Mouse (Mus musculus): ENCODE data around the gene Slc25a5. TPM values are rescaled to one million over a fixed set of nuclear protein-coding genes. Genes with fewer than 3 reads are reported as not detected.
A peak's percentile ranks its signal among the peaks of the same experiment; 100 is the strongest.

Slc25a5 gene
- total RNA-seq, 2 experiments from 2014 or later: 58.6 to 65.0 TPM

DNA sequence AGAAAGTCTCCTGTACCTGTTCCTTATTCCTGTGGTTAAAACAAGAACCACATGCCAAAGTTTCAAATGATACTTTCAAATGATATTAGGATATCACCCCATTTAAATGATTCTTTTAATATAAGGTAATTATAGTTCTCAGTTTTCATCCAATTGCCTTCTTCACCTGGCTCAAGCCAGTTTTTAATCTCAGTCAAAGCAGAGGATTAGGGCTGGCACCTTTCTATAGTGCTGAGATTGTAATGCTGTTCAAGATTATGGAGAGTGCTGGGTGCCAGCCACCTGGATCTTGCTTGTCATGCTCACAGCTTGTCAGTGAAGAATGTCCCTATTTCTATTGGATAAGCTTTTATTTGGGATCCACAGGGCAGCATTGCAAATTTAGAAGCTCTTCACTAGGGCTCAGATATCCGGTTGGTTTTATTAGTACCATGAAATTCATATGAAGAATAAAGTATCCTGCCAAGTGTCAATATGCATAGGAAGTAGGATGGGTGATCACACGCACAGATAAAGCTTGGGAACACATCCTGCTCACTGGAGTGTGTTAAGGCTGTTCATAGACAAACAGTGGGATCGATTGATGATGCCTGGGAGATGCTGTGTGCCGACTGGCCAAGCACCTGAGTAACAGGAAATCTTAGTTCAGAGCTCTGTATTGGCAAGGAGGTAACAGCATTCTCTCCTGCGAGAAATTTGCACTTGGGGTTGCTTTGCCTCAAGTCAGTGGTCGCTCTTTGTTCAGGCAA, 3.9 kb downstream of the Slc25a5 start:
- no peak for DNase-seq (ENCODE audit: low spot score)

GRCm38 (mm10) chrX:36803189-36803588, 7.7 kb downstream of the Slc25a5 start:
- no peak for DNase-seq (ENCODE audit: low spot score)

- DNase-seq (ENCODE audit: low spot score): peak; percentile 60
Measured at GRCm38 (mm10) chrX:36804196-36804595, 8.7 kb downstream of the Slc25a5 start.

- no peak for DNase-seq (ENCODE audit: low spot score)
Measured at GRCm38 (mm10) chrX:36805466-36806235, 10.2 kb downstream of the Slc25a5 start.

- DNase-seq (ENCODE audit: low spot score): peak; percentile 83
Measured at GRCm38 (mm10) chrX:36807360-36808317, 12.2 kb downstream of the Slc25a5 start.

- DNase-seq (ENCODE audit: low spot score): no peak
Measured at GRCm38 (mm10) chrX:36808318-36808683, 12.8 kb downstream of the Slc25a5 start.

GRCm38 (mm10) chrX:36811377-36811776, 15.9 kb downstream of the Slc25a5 start:
- no peak for DNase-seq (ENCODE audit: low spot score)

GRCm38 (mm10) chrX:36814161-36814836, 18.8 kb downstream of the Slc25a5 start:
- DNase-seq (ENCODE audit: low spot score): no peak

GRCm38 (mm10) chrX:36815022-36815421, 19.6 kb downstream of the Slc25a5 start:
- DNase-seq (ENCODE audit: low spot score): no peak

DNA sequence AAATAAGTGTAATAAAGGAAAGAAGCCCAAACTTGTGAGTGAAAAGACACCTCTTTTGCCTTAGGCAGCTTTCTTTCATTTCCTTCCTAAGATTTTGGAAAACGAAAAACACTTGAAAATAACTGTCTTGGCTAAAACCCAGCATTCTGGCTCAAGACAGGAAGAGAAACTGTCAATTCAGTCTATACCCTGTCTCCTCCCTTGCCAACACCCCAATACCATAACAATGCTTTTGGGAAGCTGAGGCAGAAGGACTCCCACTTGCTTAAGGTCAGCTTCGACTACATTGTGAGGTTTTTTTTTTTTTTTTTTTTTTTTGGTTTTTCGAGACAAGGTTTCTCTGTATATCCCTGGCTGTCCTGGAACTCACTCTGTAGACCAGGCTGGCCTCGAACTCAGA, 20.0 kb downstream of the Slc25a5 start:
- no peak for DNase-seq (ENCODE audit: low spot score)

DNA sequence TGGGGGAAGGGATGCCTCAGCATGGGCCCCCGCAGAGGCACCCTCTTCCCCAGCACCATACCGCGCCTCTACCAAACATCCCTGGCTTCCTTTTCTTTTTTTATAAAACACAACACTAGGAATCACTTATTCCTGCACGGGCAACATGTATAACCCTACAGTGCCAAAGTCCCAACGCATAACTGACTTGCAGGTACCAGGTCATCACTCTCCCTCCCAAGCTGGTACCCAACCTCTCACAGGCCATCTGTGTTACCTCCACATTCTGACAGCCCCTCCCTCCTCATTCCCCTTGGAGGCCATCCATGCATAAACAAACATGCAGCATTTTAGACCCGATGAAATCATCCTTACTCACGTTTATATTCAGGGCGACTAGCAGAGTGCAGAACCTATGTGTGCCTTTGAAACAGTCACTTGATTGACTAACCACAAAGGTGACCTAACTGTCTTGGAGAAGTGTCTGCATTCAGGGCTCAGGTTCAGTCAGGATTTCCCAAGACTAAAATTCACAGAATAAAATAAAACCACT, 21.0 kb downstream of the Slc25a5 start:
- DNase-seq (ENCODE audit: low spot score): no peak

DNA sequence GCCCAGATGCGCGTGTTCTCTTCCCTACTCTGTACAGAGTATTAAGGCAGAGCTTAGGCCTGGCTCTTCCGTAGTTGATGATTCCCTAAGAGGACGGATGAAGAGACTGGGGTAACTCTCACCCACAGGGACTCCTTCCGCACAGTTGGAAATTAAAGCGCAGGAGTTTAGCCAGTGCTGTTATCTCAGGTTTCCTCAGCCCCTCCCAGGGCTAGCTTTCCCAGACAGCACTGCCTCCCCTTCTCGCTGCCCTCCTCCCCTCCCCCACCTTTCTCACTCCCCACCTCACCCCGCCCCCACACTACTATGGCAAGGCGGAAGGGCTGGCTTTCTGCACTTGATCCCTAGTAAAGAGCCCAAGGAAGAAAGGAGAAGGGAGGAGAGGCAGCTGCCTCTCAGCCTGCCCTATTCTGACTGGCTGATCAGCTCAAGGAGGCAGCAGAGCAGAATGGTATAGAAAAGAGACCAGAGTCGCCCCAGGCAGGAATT, 21.5 kb downstream of the Slc25a5 start:
- no peak for DNase-seq (ENCODE audit: low spot score)

DNA sequence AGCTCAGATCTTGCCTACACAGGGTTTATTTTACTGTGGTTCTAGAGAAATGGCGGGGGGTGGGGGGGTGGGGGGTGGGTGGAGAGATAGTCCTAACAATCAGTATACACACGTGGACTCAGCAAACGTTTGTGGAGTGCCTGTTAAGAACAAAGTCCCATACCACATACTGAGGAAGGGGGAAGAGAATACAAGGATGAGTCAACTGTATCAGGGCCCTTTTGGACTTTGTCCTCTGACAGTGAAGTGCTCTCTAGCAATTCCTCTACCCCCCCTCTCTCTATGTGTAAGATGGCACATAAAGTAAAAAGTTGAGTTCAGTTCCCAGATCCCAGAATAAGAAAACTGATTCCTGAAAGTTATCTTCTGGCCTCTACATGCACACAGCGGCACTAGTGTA, 24.1 kb downstream of the Slc25a5 start:
- DNase-seq (ENCODE audit: low spot score): no peak

DNA sequence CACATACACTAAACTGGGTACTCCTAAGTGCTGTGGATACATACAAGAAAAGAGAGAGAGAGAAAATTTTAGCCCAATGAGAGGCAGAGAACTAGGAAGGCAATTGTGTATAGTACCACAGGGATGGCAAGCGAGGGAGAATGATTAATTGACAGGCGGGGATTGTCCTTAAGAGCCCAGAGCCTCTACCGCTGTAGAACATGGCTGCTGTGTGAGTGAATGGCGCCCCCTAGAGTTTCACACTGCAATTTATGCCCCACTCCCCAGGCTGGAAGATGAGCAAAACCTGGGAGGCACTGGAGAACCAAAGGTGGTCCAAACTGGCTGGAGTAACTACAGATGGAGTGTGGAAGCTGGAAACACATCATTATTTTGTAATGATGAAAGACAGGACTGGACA, 24.8 kb downstream of the Slc25a5 start:
- DNase-seq (ENCODE audit: low spot score): peak; percentile 48

DNA sequence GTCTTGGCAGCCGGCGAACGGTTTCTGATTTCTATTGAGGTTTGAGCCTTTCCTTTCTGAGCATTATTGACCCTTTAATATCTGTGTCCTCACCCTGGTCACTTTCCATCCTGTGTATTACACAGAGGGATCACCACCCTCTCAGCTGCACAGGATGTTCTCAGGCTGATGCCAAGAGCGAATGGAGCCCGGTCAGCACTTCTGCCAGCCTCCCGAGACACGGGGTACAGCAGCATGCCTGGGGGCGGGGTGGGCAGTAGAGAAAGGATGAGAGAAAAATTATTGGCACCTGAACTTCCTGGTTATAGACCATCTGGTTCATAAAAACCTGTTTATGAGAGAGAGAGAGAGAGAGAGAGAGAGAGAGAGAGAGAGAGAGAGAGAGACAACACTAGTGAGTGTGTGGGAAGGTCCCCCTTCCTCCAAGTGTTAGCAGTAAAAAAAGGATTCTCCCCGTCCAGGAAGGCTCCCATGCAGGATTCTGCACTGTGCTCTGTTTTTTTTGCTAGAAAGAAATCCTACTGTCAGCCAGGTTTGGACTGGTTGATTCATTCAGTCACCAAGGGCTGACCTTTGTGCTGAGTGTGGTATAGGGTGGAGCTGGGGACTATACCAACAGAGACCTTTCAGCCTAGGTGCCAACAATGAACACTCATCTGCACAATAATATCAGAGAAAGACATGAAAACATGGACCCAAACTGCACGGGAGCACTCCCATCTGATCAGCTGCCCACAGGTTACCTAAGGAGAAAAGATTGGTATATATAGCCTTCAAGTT, 28.7 kb downstream of the Slc25a5 start:
- DNase-seq (ENCODE audit: low spot score): peak; percentile 43

DNA sequence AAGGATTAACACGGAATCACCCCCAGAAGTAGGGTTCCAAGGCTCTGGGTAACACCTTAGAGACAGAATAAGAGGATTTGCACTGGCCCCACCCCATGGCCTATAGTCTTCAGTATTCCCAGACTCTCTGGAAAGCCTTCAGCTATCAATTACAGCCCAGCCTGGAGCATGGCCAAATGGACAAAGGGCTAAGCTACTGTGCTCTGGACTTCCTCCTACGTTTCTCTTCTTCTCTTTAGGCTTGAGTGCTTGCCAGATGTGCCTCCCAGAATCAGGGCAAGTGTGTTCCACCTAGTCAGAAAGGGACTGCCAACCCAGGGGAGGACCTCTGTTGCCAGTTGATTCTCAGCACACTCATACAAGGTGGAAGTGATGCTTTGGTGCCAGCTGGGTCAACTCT, 29.6 kb downstream of the Slc25a5 start:
- no peak for DNase-seq (ENCODE audit: low spot score)

DNA sequence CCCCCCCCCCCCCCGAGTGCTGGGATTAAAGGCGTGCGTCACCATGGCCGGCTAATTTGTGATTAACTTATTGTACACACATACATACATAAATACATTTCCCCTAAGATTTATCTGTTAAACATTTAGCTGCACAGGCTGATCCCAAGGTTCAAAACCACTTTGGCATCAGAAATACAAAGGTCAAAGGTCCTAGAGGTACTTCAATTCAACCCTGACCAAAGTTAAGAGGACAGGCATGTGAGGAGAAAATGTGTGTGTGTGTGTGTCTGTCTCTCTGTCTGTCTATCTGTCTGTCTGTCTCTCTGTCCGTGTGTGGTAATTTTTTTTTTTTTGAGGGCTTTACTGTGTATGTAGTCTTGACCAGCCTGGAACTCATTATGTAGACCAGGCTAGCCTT, 31.4 kb downstream of the Slc25a5 start:
- no peak for DNase-seq (ENCODE audit: low spot score)

DNA sequence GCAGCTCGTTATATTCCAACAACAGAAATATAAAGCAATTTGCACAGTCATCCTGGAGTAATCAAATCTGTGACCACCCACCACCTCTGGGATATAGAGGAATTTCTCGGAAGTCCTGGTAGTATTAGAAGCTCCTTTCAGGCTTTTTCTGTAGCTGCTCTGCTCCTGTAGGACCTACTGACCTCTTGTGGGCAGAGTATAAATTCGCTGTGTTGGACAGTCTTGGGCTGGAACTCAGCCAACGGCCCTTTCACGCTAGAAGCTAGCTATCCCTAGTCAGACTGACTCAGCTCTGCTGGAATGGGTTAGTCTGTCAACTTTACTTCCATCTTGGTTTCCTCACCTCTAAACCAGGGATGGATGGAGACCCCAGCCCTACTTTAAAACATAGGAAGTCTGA, 34.8 kb downstream of the Slc25a5 start:
- DNase-seq (ENCODE audit: low spot score): peak; percentile 62

- DNase-seq (ENCODE audit: low spot score): no peak
Measured at GRCm38 (mm10) chrX:36831632-36832031, 36.2 kb downstream of the Slc25a5 start.

Data from gastrocnemius, adult 18-20 months (tissue).